Mouse (Mus musculus): ENCODE measurements around the gene Dnah3. TPM values are rescaled to one million over a fixed set of nuclear protein-coding genes. Genes with fewer than 3 reads are reported as not detected.

Dnah3 gene
- not detected in 2 replicates for polyA plus RNA-seq (2016; fragmentation: Nextera tagmentation; extraction: Ambion mirVana)

DNA sequence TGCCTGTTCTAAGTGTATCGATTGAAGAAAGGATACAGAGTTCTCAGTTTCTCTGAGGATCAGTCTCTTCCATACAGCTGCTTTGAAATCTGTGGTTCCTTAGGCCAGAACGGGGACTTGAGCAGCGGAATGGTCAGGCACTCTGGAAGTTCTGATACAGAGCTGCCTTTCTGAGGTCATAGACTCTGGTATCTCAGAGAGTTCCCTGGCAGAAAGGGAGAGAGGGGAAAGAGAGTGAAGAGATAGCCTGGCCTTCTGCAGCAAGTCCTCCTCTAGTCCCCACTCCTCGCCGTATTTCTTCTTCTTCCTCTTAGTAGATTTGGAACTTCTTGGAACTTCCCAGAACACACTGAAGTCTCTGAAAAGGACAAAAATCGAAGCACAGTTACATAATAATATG lies at the start of gene Dnah3:
TSS of gene Dnah3 (minus strand) at position 101 of the 400 bp plus-strand sequence.
- Histone ChIP-seq H3K9ac (replicated peaks) (no peak within 1 kb of the TSS), H3K4me3 (replicated peaks) (no peak within 1 kb of the TSS), H3K27ac (no peak within 1 kb of the TSS), H3K9me3 (no peaks in the 10 kb centered on the region), H3K4me2 (no peak within 1 kb of the TSS), H3K4me1 (replicated peaks) (0 out of 2 replicates have a peak, but pooled peaks cover 4% of the 10 kb centered on the region), H3K36me3 (no peaks in the 10 kb centered on the region), H3K27me3 (no peaks in the 10 kb centered on the region)
- ATAC-seq (ENCODE audit: insufficient number of reproducible peaks, insufficient read depth, low FRiP score, low TSS enrichment, low read depth), result no peak
- 87% methylated on average over 6 of the region's 6 CpGs for WGBS

DNA sequence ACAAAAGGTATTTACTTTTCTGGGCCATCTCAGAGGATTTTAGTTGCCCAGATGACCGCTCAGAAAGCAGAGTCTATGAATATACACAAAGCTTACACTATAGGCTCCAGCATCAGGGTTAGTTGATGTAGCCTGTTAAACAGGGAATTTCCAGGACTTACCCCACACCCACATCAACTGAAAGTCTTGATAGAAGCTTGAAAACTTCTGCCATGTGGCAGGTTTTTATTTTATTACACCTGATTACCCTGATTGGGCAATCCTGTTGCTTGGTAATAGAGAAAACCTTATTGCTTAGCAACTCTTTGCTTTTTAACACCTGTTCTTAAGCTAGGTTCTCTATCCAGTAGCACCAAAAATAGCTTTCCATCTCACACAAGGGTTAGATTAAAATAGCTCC lies 47.7 kb upstream of the Dnah3 start:
- no peaks in the 10 kb centered on the region for H3K36me3 ChIP-seq
- 84% methylated on average over 1 of the region's 1 CpGs for WGBS
- H3K4me1 ChIP-seq (replicated peaks), result no peaks in the 10 kb centered on the region
- H3K4me2 ChIP-seq, result no peak overlapping the region
- ATAC-seq (ENCODE audit: insufficient number of reproducible peaks, insufficient read depth, low FRiP score, low TSS enrichment, low read depth), result no peak
- H3K27ac ChIP-seq, result no peak overlapping the region
- H3K27me3 ChIP-seq, result no peaks in the 10 kb centered on the region
- no peaks in the 10 kb centered on the region for H3K9me3 ChIP-seq
- no peak overlapping the region for H3K9ac ChIP-seq (replicated peaks)
- H3K4me3 ChIP-seq (replicated peaks), result no peak overlapping the region

GRCm38 (mm10) chr7:120128951-120129350 lies 33.9 kb upstream of the Dnah3 start:
- 83% methylated on average over 4 of the region's 4 CpGs for WGBS
- Histone ChIP-seq H3K4me1 (replicated peaks) (peaks cover 35% of the 10 kb centered on the region), H3K27me3 (no peaks in the 10 kb centered on the region), H3K27ac (no peak overlapping the region), H3K36me3 (no peaks in the 10 kb centered on the region), H3K4me3 (replicated peaks) (no peak overlapping the region), H3K9ac (replicated peaks) (no peak overlapping the region), H3K4me2 (no peak overlapping the region), H3K9me3 (no peaks in the 10 kb centered on the region)
- ATAC-seq (ENCODE audit: insufficient number of reproducible peaks, insufficient read depth, low FRiP score, low TSS enrichment, low read depth), result no peak

DNA sequence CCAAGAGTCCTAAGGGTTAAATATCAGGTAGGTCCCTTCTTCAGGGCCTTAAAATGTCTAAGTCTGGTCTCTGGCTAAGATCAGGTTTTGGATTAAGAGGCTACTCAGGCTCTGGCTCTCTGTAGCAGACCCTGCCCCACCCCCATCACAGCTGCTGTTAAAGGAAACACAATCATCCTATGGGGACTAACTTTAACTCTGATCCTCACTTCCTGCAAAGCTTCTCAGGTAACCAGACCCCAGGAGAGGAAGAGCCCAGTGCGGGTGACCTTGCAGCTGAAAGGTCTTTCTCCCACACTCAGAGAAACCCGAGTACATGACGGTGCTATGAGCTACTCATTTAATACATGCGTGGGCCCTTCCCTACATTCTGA lies 32.6 kb upstream of the Dnah3 start:
- Histone ChIP-seq H3K4me1 (replicated peaks) (peaks cover 35% of the 10 kb centered on the region), H3K4me2 (peak overlapping the region; percentile 16), H3K9me3 (no peaks in the 10 kb centered on the region), H3K4me3 (replicated peaks) (no peak overlapping the region), H3K27me3 (no peaks in the 10 kb centered on the region), H3K27ac (peak overlapping the region; percentile 79), H3K9ac (replicated peaks) (no peak overlapping the region), H3K36me3 (no peaks in the 10 kb centered on the region)
- ATAC-seq (ENCODE audit: insufficient number of reproducible peaks, insufficient read depth, low FRiP score, low TSS enrichment, low read depth), result peak; percentile 79
- WGBS, result 13% methylated on average over 4 of the region's 4 CpGs

DNA sequence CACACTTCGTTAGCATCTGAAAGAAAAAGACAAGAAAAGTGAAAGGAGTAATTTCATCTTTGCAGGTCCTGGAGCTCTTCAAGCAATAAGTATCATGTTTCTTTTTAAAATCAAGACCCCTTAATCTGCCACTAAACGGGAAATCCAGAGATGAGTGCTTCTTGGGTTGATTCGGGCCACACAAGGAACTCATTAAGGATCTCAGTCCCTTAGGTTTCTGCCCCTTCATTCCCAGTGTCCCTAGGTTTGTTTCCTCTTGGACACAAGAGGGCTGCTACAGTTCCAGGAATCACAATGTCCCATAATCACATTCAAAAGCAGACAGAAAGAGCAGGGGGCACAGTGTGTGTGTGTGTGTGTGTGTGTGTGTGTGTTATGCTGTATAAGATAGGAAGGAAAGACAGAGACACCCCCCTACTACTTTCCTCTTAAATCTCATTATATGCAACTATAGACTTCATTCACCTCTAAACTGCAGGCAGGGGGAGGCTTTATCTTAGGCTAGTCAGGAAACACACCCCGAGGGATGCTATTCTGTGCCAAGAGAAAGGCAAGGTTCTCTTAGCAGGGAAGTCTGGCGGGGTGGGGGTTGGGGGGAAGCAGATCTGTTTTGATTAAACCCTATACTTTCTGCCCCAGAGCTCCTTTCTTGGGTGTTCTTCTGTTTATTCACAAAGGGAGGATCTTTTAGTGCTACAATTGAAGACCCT lies 32.1 kb upstream of the Dnah3 start:
- Histone ChIP-seq H3K4me1 (replicated peaks) (peaks cover 35% of the 10 kb centered on the region), H3K4me2 (peak overlapping the region; percentile 16), H3K27ac (peak overlapping the region; percentile 79), H3K27me3 (no peaks in the 10 kb centered on the region), H3K9ac (replicated peaks) (no peak overlapping the region), H3K9me3 (no peaks in the 10 kb centered on the region), H3K36me3 (no peaks in the 10 kb centered on the region), H3K4me3 (replicated peaks) (no peak overlapping the region)
- ATAC-seq (ENCODE audit: insufficient number of reproducible peaks, insufficient read depth, low FRiP score, low TSS enrichment, low read depth), result peak; percentile 24; the same call in 1 of the 2 replicates
- WGBS, result 11% methylated on average over 5 of the region's 5 CpGs

DNA sequence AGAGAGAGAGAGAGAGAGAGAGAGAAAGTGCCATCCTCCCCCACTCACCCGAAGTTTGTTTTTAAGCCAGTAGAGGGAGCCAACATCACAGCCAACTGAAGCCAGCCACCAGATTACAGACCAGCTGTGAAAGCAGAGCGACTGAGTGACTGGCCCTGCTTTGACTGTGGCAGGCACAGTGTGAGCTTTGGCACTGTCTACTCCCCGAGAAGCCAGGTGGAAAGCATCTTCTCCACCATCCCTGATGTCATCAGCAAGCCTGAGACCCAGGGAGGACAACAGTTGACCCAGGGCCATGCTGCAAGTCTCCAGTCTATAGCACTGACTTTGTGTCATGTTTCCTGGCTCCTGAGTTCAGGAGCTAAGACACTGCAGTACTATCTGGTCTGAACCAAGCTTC lies 29.8 kb upstream of the Dnah3 start:
- peak; percentile 68 for ATAC-seq (ENCODE audit: insufficient number of reproducible peaks, insufficient read depth, low FRiP score, low TSS enrichment, low read depth)
- no peak overlapping the region for H3K4me2 ChIP-seq
- no peak overlapping the region for H3K4me3 ChIP-seq (replicated peaks)
- no peaks in the 10 kb centered on the region for H3K27me3 ChIP-seq
- peaks cover 5% of the 10 kb centered on the region; the same call in 1 of the 2 replicates for H3K36me3 ChIP-seq
- H3K9ac ChIP-seq (replicated peaks), result no peak overlapping the region
- peaks cover 35% of the 10 kb centered on the region for H3K4me1 ChIP-seq (replicated peaks)
- peak overlapping the region; percentile 25; the same call in 1 of the 2 replicates for H3K27ac ChIP-seq
- no peaks in the 10 kb centered on the region for H3K9me3 ChIP-seq
- 0% methylated on average over 3 of the region's 3 CpGs for WGBS

DNA sequence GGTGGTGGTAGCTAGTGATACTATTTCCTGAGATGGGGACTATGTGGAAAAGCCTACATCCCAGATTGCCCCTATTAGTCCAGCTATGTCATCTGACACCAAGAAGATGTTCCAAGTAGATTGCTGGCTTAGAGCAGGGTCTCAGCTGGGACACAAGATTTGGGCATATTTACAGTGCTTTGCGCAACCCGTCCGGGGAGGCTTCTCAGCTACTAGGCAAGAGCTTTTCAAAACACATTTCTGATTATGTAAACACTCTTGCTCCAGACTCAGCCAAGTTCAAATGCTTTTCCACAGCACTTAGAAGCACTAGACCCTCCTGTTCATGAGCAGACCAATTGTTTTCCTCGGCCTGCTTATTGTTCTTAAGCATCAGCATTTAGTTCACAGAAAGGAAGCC lies 28.7 kb upstream of the Dnah3 start:
- ATAC-seq (ENCODE audit: insufficient number of reproducible peaks, insufficient read depth, low FRiP score, low TSS enrichment, low read depth), result no peak

DNA sequence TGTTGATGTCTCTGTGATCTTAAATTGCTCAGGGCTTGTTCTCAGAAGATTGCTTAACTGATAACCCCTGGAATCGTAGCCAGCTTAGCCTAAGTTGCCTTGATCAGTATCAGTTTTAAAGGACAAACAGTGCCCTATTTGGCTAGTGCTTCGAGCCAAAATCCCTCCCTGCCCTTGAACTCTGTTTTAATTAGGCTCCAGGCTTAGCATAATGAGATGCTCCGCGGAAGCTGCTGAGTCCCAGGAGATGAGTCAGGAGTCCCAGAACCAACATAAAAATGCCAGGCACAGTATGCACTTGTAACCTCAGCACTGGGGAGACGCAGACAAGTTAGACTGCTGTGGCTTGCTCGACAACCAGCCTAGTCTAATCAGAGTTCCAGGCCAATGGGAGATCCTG lies 22.4 kb upstream of the Dnah3 start:
- no peak overlapping the region for H3K4me2 ChIP-seq
- no peaks in the 10 kb centered on the region for H3K9me3 ChIP-seq
- WGBS, result 28% methylated on average over 6 of the region's 6 CpGs
- peaks cover 5% of the 10 kb centered on the region for H3K4me1 ChIP-seq (replicated peaks)
- H3K4me3 ChIP-seq (replicated peaks), result no peak overlapping the region
- no peak overlapping the region for H3K9ac ChIP-seq (replicated peaks)
- no peaks in the 10 kb centered on the region for H3K27me3 ChIP-seq
- no peak for ATAC-seq (ENCODE audit: insufficient number of reproducible peaks, insufficient read depth, low FRiP score, low TSS enrichment, low read depth)
- H3K36me3 ChIP-seq, result peaks cover 5% of the 10 kb centered on the region; the same call in 1 of the 2 replicates
- no peak overlapping the region for H3K27ac ChIP-seq

More for the DNA sequence above, 28.7 kb upstream of the Dnah3 start:
- Histone ChIP-seq H3K4me3 (replicated peaks) (no peak overlapping the region), H3K4me2 (no peak overlapping the region), H3K27me3 (no peaks in the 10 kb centered on the region), H3K4me1 (replicated peaks) (peaks cover 35% of the 10 kb centered on the region), H3K9ac (replicated peaks) (no peak overlapping the region), H3K36me3 (peaks cover 5% of the 10 kb centered on the region; the same call in 1 of the 2 replicates), H3K27ac (no peak overlapping the region), H3K9me3 (no peaks in the 10 kb centered on the region)
- 89% methylated on average over 4 of the region's 4 CpGs for WGBS

- Histone ChIP-seq H3K4me1 (replicated peaks) (peaks cover 5% of the 10 kb centered on the region), H3K36me3 (peaks cover 5% of the 10 kb centered on the region; the same call in 1 of the 2 replicates), H3K4me2 (no peak overlapping the region), H3K9me3 (no peaks in the 10 kb centered on the region), H3K27ac (no peak overlapping the region), H3K27me3 (no peaks in the 10 kb centered on the region), H3K4me3 (replicated peaks) (no peak overlapping the region), H3K9ac (replicated peaks) (no peak overlapping the region)
- no peak for ATAC-seq (ENCODE audit: insufficient number of reproducible peaks, insufficient read depth, low FRiP score, low TSS enrichment, low read depth)
- WGBS, result 78% methylated on average over 5 of the region's 5 CpGs
Measured at GRCm38 (mm10) chr7:120116976-120117375, 21.9 kb upstream of the Dnah3 start.

DNA sequence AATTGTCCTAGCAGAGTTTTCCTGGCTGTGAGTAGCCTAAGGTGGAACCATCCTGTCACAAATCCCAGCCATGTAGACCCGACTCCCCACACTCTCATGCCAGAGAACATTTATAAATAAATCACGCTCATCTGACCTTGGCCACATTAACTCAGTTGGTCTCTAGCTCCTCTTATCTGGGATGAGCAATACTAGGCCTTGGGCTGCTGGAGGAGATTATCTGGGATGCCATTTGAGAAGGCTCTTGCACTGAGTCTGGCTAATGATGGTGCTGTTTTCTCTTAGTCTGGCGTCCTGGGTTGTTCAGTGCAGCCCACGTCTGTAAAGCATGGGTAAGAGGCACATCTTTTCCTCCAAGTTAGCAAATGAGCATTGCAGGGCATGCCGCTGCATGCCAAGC lies 14.6 kb upstream of the Dnah3 start:
- no peak for ATAC-seq (ENCODE audit: insufficient number of reproducible peaks, insufficient read depth, low FRiP score, low TSS enrichment, low read depth)
- H3K27ac ChIP-seq, result no peak overlapping the region
- WGBS, result 79% methylated on average over 5 of the region's 5 CpGs

DNA sequence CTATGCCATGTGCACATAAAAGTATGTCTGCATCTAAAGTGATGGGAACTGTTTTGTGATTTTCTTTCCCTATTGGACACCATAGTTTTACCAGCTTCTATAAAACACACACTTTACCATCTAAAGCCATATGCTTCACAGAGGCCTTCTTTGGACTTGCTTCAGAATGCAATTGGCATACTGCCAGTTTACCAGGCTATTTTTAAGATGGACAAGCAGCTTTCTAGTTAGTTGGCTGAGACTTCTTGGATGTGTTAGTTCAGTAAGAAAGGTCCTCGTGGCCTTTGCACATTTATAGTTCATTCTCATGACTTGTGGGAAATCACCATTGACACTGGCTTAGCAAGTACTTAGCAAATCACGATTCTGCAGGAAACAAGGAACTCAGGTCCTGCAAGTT lies 11.3 kb upstream of the Dnah3 start:
- no peak overlapping the region for H3K9ac ChIP-seq (replicated peaks)
- no peaks in the 10 kb centered on the region for H3K9me3 ChIP-seq
- 0 out of 2 replicates have a peak, but pooled peaks cover 9% of the 10 kb centered on the region for H3K4me1 ChIP-seq (replicated peaks)
- H3K36me3 ChIP-seq, result 0 out of 2 replicates have a peak, but pooled peaks cover 6% of the 10 kb centered on the region
- no peaks in the 10 kb centered on the region; the same call in 1 of the 2 replicates for H3K27me3 ChIP-seq
- H3K27ac ChIP-seq, result no peak overlapping the region
- 71% methylated on average over 2 of the region's 2 CpGs for WGBS
- ATAC-seq (ENCODE audit: insufficient number of reproducible peaks, insufficient read depth, low FRiP score, low TSS enrichment, low read depth), result no peak
- H3K4me2 ChIP-seq, result no peak overlapping the region
- H3K4me3 ChIP-seq (replicated peaks), result no peak overlapping the region

More for the DNA sequence above, 14.6 kb upstream of the Dnah3 start:
- Histone ChIP-seq H3K4me3 (replicated peaks) (no peak overlapping the region), H3K27me3 (no peaks in the 10 kb centered on the region), H3K4me1 (replicated peaks) (no peaks in the 10 kb centered on the region), H3K9me3 (no peaks in the 10 kb centered on the region), H3K4me2 (no peak overlapping the region), H3K36me3 (0 out of 2 replicates have a peak, but pooled peaks cover 6% of the 10 kb centered on the region), H3K9ac (replicated peaks) (no peak overlapping the region)
